Mouse (Mus musculus) embryonic facial prominence, embryonic 11.5 days (tissue): ENCODE data around the gene Herpud1. TPM values are rescaled to one million over a fixed set of nuclear protein-coding genes. Genes with fewer than 3 reads are reported as not detected.

Experiments
- ATAC-seq: fragments of 200-750 bp; cut with Nextera tagmentation; replicated peaks from 2 replicates; pipeline ENCODE4 v1.8.0; 2017; ENCODE audit warnings: low read depth; ENCODE audit not compliant: insufficient number of reproducible peaks, low FRiP score, low TSS enrichment
- DNase-seq: peaks from one replicate; pipeline ENCODE4 v3.0.0-alpha.2; 2015; ENCODE audit warnings: low spot score
- H3K27ac ChIP-seq: fragments of 300-500 bp; sonication (generic); replicated peaks from 2 replicates; pipeline ENCODE4 v1.5.1; 2014; ENCODE audit warnings: mild to moderate bottlenecking, low read depth, low read length, control low read depth
- H3K27me3 ChIP-seq: fragments of 300-500 bp; sonication (generic); 2 replicates; pipeline ENCODE4 v1.6.1; 2014; ENCODE audit warnings: mild to moderate bottlenecking, low read length, moderate library complexity, mixed read lengths; ENCODE audit not compliant: control insufficient read depth, insufficient read depth
- H3K36me3 ChIP-seq: fragments of 300-500 bp; sonication (generic); replicated peaks from 2 replicates; pipeline ENCODE4 v1.6.1; 2014; ENCODE audit warnings: low read depth, mild to moderate bottlenecking, low read length, moderate library complexity, mixed read lengths; ENCODE audit not compliant: control insufficient read depth, insufficient read depth
- H3K4me1 ChIP-seq: fragments of 300-500 bp; sonication (generic); 2 replicates; pipeline ENCODE4 v1.6.1; 2014; ENCODE audit warnings: low read length, mixed read lengths; ENCODE audit not compliant: control insufficient read depth, insufficient read depth
- H3K4me2 ChIP-seq: fragments of 300-500 bp; sonication (generic); 2 replicates; pipeline ENCODE4 v1.6.1; 2014; ENCODE audit warnings: low read depth, mild to moderate bottlenecking, control low read depth, low read length, moderate library complexity
- H3K4me3 ChIP-seq: fragments of 300-500 bp; sonication (generic); 2 replicates; pipeline ENCODE4 v1.5.1; 2014; ENCODE audit warnings: low read depth, low read length, control low read depth
- H3K9ac ChIP-seq: fragments of 300-500 bp; sonication (generic); replicated peaks from 2 replicates; pipeline ENCODE4 v1.6.1; 2014; ENCODE audit warnings: mild to moderate bottlenecking, control low read depth, low read length
- H3K9me3 ChIP-seq: fragments of 300-500 bp; sonication (generic); replicated peaks from 2 replicates; pipeline ENCODE4 v1.6.1; 2016; ENCODE audit warnings: mild to moderate bottlenecking, low read length, inconsistent platforms, mixed read lengths; ENCODE audit not compliant: control insufficient read depth
- WGBS: fragments of 180-500 bp; shearing (Covaris S2); extraction: QIAGEN DNeasy Blood & Tissue Kit; methylation state at CpG from one replicate; pipeline ENCODE4 v1.1.7; 2014; 5-methylcytosine and 5-hydroxymethylcytosine counted together
- polyA plus RNA-seq: library from polyadenylated mRNA; unstranded; fragments of >200 nt; fragmentation: Nextera tagmentation; extraction: Ambion mirVana; gene quantifications from 2 replicates; pipeline ENCODE4 v1.2.1, GENCODE M21; 2014

Gene Herpud1
- polyA plus RNA-seq, 1 experiment from 2014 or later, result 54.8 TPM

DNA sequence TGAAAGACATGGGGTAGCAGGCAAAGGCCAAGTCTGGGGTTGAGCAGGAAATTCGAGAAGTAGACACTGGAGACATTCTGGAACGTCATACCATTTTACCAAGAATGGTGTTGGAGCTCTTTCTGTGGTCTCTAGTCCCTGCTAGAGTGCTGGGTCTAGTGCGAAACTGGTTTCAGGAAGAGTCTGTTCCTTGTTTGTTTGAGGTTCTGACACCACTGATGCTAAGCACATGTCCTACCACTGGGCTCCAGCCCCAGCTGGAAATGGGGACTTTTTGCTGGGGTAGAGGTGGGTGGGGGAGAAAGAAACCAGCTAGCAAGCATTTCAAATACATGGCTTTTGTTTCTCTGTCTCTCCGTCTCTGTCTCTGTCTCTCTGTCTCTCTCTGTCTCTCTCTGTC, 9.2 kb upstream of the Herpud1 start:
- H3K9me3 ChIP-seq, result no peaks in the 10 kb centered on the region
- no peak overlapping the region for H3K4me2 ChIP-seq
- H3K4me1 ChIP-seq, result no peaks in the 10 kb centered on the region
- no peak overlapping the region for H3K9ac ChIP-seq
- no peak for ATAC-seq
- 78% methylated on average over 4 of the region's 4 CpGs for WGBS
- no peaks in the 10 kb centered on the region for H3K27me3 ChIP-seq
- no peaks in the 10 kb centered on the region for H3K36me3 ChIP-seq
- DNase-seq, result no peak
- no peak overlapping the region for H3K4me3 ChIP-seq
- no peak overlapping the region for H3K27ac ChIP-seq

GRCm38 (mm10) chr8:94377714-94378205, 8.5 kb upstream of the Herpud1 start:
- 66% methylated on average over 11 of the region's 11 CpGs for WGBS
- Histone ChIP-seq H3K27me3 (no peaks in the 10 kb centered on the region), H3K36me3 (no peaks in the 10 kb centered on the region), H3K4me2 (no peak overlapping the region), H3K9ac (no peak overlapping the region), H3K9me3 (no peaks in the 10 kb centered on the region), H3K4me3 (no peak overlapping the region), H3K27ac (no peak overlapping the region), H3K4me1 (no peaks in the 10 kb centered on the region)
- ATAC-seq (no peak), DNase-seq (no peak)

GRCm38 (mm10) chr8:94378763-94379415, 7.3 kb upstream of the Herpud1 start:
- no peaks in the 10 kb centered on the region for H3K9me3 ChIP-seq
- no peaks in the 10 kb centered on the region for H3K27me3 ChIP-seq
- DNase-seq (no peak), ATAC-seq (no peak)
- H3K27ac ChIP-seq, result no peak overlapping the region
- H3K9ac ChIP-seq, result no peak overlapping the region
- WGBS, result 84% methylated on average over 15 of the region's 15 CpGs
- H3K4me1 ChIP-seq, result no peaks in the 10 kb centered on the region
- no peaks in the 10 kb centered on the region for H3K36me3 ChIP-seq
- no peak overlapping the region for H3K4me3 ChIP-seq
- H3K4me2 ChIP-seq, result no peak overlapping the region

GRCm38 (mm10) chr8:94379686-94380085, 6.6 kb upstream of the Herpud1 start:
- Histone ChIP-seq H3K9ac (no peak overlapping the region), H3K36me3 (no peaks in the 10 kb centered on the region), H3K4me1 (no peaks in the 10 kb centered on the region), H3K4me3 (no peak overlapping the region), H3K4me2 (no peak overlapping the region), H3K27ac (no peak overlapping the region), H3K27me3 (no peaks in the 10 kb centered on the region), H3K9me3 (no peaks in the 10 kb centered on the region)
- WGBS, result 92% methylated on average over 9 of the region's 9 CpGs
- no peak for ATAC-seq
- DNase-seq, result no peak

DNA sequence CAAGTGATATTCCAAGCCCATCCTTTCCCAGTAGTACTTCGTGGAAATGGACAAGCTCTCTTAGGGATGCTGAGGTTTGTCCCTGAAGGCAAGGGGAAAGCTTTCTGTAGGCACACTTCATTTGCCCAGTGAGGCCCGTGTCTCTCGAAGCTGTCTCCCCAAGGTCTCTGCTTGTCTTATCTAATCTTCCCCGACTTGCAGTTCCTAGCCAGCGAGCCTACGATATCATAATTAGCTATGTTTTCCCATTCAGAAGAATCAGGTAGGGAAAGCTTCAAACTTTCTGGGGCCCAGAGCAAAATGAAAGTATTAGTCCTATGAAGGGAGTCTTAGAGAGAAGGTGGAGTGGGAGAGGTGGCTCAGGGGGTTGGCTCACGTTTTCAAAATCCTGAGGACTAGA, 2.1 kb upstream of the Herpud1 start:
- Histone ChIP-seq H3K4me2 (no peak overlapping the region), H3K9me3 (no peaks in the 10 kb centered on the region), H3K4me3 (no peak overlapping the region), H3K36me3 (no peaks in the 10 kb centered on the region), H3K4me1 (no peaks in the 10 kb centered on the region), H3K9ac (no peak overlapping the region), H3K27me3 (no peaks in the 10 kb centered on the region), H3K27ac (no peak overlapping the region)
- WGBS, result 88% methylated on average over 7 of the region's 7 CpGs
- ATAC-seq (no peak), DNase-seq (no peak)

DNA sequence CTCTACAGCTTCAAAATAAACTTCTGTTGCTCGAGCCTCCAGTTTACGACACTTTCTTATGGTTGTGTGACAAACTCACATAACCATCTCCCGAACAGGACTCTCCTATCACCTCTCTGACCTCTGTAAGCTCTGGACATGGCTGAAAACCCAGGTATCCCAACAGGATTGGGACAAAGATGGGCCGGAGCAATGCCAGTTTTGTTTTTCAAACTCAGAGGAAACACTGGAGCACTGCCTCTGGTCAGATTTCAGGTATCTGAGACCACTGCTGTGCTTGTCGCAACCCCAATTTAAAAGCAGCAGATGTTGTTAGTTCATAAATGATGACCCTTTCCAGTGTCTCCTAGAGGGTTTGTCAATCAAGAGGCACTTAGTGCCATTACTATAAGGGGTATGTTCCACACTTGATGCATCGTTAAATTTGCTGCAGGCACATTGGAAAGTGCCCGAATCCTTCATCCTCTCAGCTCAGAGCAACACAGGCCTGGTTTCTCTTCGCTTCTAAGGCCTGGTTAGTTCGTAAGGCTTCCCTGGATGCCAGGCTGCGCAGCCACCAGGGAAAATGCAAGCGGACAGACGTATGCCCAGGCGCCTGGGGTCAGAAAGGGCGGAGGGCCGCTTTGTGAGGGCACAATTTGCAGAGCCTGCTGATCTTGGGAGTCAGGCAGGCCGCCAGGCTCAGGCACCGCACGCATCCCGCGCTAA, 578 bp upstream of the Herpud1 start:
- Histone ChIP-seq H3K27me3 (no peaks in the 10 kb centered on the region), H3K4me3 (peak overlapping the region; percentile 71), H3K4me2 (peak overlapping the region; percentile 89), H3K4me1 (no peaks in the 10 kb centered on the region), H3K9ac (peak overlapping the region; percentile 69), H3K9me3 (no peaks in the 10 kb centered on the region), H3K36me3 (no peaks in the 10 kb centered on the region; the same call in 1 of the 2 replicates), H3K27ac (no peak overlapping the region)
- WGBS, result 28% methylated on average over 20 of the region's 20 CpGs
- DNase-seq (no peak), ATAC-seq (no peak; the same call in 1 of the 2 replicates)

DNA sequence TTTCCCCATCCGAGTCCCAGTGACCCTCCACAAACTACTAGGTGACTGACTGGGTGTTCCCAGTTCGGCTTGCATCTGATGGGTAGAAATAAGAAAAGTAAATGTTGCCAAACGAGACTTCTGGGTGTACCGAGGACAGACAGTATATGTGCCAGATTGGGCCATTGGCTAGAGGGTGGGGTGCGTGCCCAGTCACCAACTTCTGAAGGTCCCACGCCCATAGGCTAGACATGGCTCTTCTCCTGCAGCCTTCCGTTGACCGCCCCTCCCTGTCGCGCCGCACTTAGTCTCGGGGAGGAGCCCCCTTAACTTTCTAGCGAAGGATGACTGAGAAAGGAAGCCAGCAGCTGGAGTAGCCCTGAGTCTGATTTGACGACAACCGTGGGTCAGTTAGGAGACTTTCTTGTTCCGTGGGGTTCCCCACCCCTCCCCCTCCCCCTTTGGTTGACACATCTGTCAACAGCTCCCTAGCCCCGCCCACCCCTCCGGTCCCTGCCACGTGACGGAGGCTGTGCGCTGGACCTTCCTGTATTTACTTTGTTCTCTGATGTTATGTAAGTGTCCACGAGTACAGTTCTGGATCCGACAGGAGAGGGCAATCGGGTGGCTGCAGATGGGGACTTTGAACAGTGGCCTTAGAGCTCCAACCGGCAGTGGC, 918 bp downstream of the Herpud1 start:
- peak overlapping the region; percentile 89 for H3K4me2 ChIP-seq
- no peaks in the 10 kb centered on the region for H3K4me1 ChIP-seq
- WGBS, result 0% methylated on average over 25 of the region's 25 CpGs
- DNase-seq, result peak; percentile 87
- ATAC-seq, result peak; percentile 40
- peak overlapping the region; percentile 77 for H3K9ac ChIP-seq
- peaks cover 3% of the 10 kb centered on the region for H3K36me3 ChIP-seq
- H3K27ac ChIP-seq, result no peak overlapping the region
- H3K9me3 ChIP-seq, result no peaks in the 10 kb centered on the region
- peak overlapping the region; percentile 71 for H3K4me3 ChIP-seq
- H3K27me3 ChIP-seq, result no peaks in the 10 kb centered on the region

- no peak for DNase-seq
- no peak overlapping the region for H3K27ac ChIP-seq
Observed at GRCm38 (mm10) chr8:94387785-94388184, 1.5 kb downstream of the Herpud1 start.

More at GRCm38 (mm10) chr8:94387785-94388184, 1.5 kb downstream of the Herpud1 start:
- H3K4me2 ChIP-seq, result peak overlapping the region; percentile 89
- no peak for ATAC-seq
- no peaks in the 10 kb centered on the region for H3K27me3 ChIP-seq
- peak overlapping the region; percentile 71 for H3K4me3 ChIP-seq
- peaks cover 3% of the 10 kb centered on the region for H3K36me3 ChIP-seq
- no peaks in the 10 kb centered on the region for H3K4me1 ChIP-seq
- no peaks in the 10 kb centered on the region for H3K9me3 ChIP-seq
- WGBS, result 36% methylated on average over 6 of the region's 6 CpGs
- H3K9ac ChIP-seq, result peak overlapping the region; percentile 77
